Mouse (Mus musculus) right cerebral cortex, postnatal 36 days (tissue): ENCODE data around the gene Pgap2.
A peak's percentile ranks its signal among the peaks of the same experiment; 100 is the strongest.

Source experiments
- DNase-seq, 2 experiments: peaks; one replicate each; pipeline ENCODE4 v3.0.0; 2022; ENCODE audit warnings: low spot score in 2 of 2, mixed read lengths in 1 of 2

Pgap2 gene

GRCm38 (mm10) chr7:102239591-102239990, 29.6 kb downstream of the Pgap2 start:
- DNase-seq = no peak

- no peak for DNase-seq
Measured at GRCm38 (mm10) chr7:102242371-102242770, 32.4 kb downstream of the Pgap2 start.

- DNase-seq = no peak
Measured at GRCm38 (mm10) chr7:102242917-102243316, 32.9 kb downstream of the Pgap2 start.

- DNase-seq = no peak
Measured at GRCm38 (mm10) chr7:102243870-102244269, 33.9 kb downstream of the Pgap2 start.

- DNase-seq = no peak
Measured at GRCm38 (mm10) chr7:102244782-102245535, 35.0 kb downstream of the Pgap2 start.

- no peak for DNase-seq
Measured at GRCm38 (mm10) chr7:102245775-102246174, 35.8 kb downstream of the Pgap2 start.

GRCm38 (mm10) chr7:102246265-102246664, 36.3 kb downstream of the Pgap2 start:
- no peak for DNase-seq

- DNase-seq = no peak
Measured at GRCm38 (mm10) chr7:102246956-102247797, 37.2 kb downstream of the Pgap2 start.

- no peak for DNase-seq
Measured at GRCm38 (mm10) chr7:102248691-102249404, 38.8 kb downstream of the Pgap2 start.

GRCm38 (mm10) chr7:102249531-102249895, 39.5 kb downstream of the Pgap2 start:
- no peak for DNase-seq

- peak in 1 of 2 experiments; percentile 37 for DNase-seq
Measured at GRCm38 (mm10) chr7:102249896-102250630, 40.1 kb downstream of the Pgap2 start.

- peak; percentile 82 to 84 for DNase-seq
Measured at GRCm38 (mm10) chr7:102250631-102251214, 40.7 kb downstream of the Pgap2 start.

GRCm38 (mm10) chr7:102253631-102254030, 43.6 kb downstream of the Pgap2 start:
- DNase-seq = no peak

GRCm38 (mm10) chr7:102255954-102256353, 45.9 kb downstream of the Pgap2 start, which contains the start of gene Rhog:
TSS of gene Rhog (minus strand) at chr7:102256054.
- no peak for DNase-seq

- no peak for DNase-seq
Measured at GRCm38 (mm10) chr7:102256636-102257035, 46.6 kb downstream of the Pgap2 start.

- DNase-seq = peak; percentile 68 to 69
Measured at GRCm38 (mm10) chr7:102258189-102258588, 48.2 kb downstream of the Pgap2 start.

GRCm38 (mm10) chr7:102258753-102259152, 48.7 kb downstream of the Pgap2 start:
- DNase-seq = no peak

- DNase-seq = no peak
Measured at GRCm38 (mm10) chr7:102259716-102260479, 49.9 kb downstream of the Pgap2 start.

- DNase-seq = no peak
Measured at GRCm38 (mm10) chr7:102260518-102260917, 50.5 kb downstream of the Pgap2 start.

- DNase-seq = no peak
Measured at GRCm38 (mm10) chr7:102263020-102263419, 53.0 kb downstream of the Pgap2 start.
